Mouse (Mus musculus) neural tube, embryonic 15.5 days (tissue): Measurements from ENCODE around the gene Cbfa2t3. TPM values are rescaled to one million over a fixed set of nuclear protein-coding genes. Genes with fewer than 3 reads are reported as not detected.
A peak's percentile ranks its signal among the peaks of the same experiment; 100 is the strongest.

ENCODE experiments used
- ATAC-seq: fragments of 200-750 bp; cut with Nextera tagmentation; 2 replicates; pipeline ENCODE4 v1.8.0; 2017; ENCODE audit warnings: mild to moderate bottlenecking, moderate TSS enrichment, moderate library complexity; ENCODE audit not compliant: low FRiP score
- H3K27ac ChIP-seq: fragments of 300-500 bp; sonication (generic); replicated peaks from 2 replicates; pipeline ENCODE4 v1.5.1; 2015; ENCODE audit warnings: mild to moderate bottlenecking, inconsistent platforms
- H3K27me3 ChIP-seq: fragments of 300-500 bp; sonication (generic); replicated peaks from 2 replicates; pipeline ENCODE4 v1.6.1; 2015; ENCODE audit warnings: inconsistent platforms
- H3K36me3 ChIP-seq: fragments of 300-500 bp; sonication (generic); 2 replicates; pipeline ENCODE4 v1.6.1; 2015; ENCODE audit warnings: inconsistent platforms
- H3K4me1 ChIP-seq: fragments of 300-500 bp; sonication (generic); 2 replicates; pipeline ENCODE4 v1.6.1; 2015; ENCODE audit warnings: inconsistent platforms
- H3K4me2 ChIP-seq: fragments of 300-500 bp; sonication (generic); 2 replicates; pipeline ENCODE4 v1.6.1; 2015; ENCODE audit warnings: inconsistent platforms, mild to moderate bottlenecking, moderate library complexity
- H3K4me3 ChIP-seq: fragments of 300-500 bp; sonication (generic); replicated peaks from 2 replicates; pipeline ENCODE4 v1.5.1; 2015; ENCODE audit warnings: mild to moderate bottlenecking, inconsistent platforms
- H3K9ac ChIP-seq: fragments of 300-500 bp; sonication (generic); replicated peaks from 2 replicates; pipeline ENCODE4 v1.6.1; 2015; ENCODE audit warnings: mild to moderate bottlenecking, inconsistent platforms
- H3K9me3 ChIP-seq: fragments of 300-500 bp; sonication (generic); replicated peaks from 2 replicates; pipeline ENCODE4 v1.6.1; 2016; ENCODE audit warnings: inconsistent platforms
- WGBS: fragments of 180-500 bp; shearing (Covaris S2); methylation state at CpG from one replicate; pipeline ENCODE4 v1.1.7; 2015; ENCODE audit warnings: mixed read lengths; 5-methylcytosine and 5-hydroxymethylcytosine counted together
- polyA plus RNA-seq: library from polyadenylated mRNA; unstranded; fragments of >200 nt; fragmentation: Nextera tagmentation; extraction: Ambion mirVana; gene quantifications from 2 replicates; pipeline ENCODE4 v1.2.1, GENCODE M21; 2015

Gene Cbfa2t3
- polyA plus RNA-seq: 14.4 and 16.8 TPM in 2 replicates

GRCm38 (mm10) chr8:122699005-122699492 lies at the start of gene Cbfa2t3:
TSS of gene Cbfa2t3 (minus strand) at chr8:122699109.
- no peak within 1 kb of the TSS for H3K4me2 ChIP-seq
- no peaks in the 10 kb centered on the region for H3K36me3 ChIP-seq
- H3K27ac ChIP-seq: no peak within 1 kb of the TSS
- H3K27me3 ChIP-seq: no peaks in the 10 kb centered on the region
- no peaks in the 10 kb centered on the region for H3K9me3 ChIP-seq
- H3K9ac ChIP-seq: no peak within 1 kb of the TSS
- no peak within 1 kb of the TSS for H3K4me3 ChIP-seq
- H3K4me1 ChIP-seq: no peaks in the 10 kb centered on the region
- ATAC-seq: no peak
- WGBS: 47% methylated on average over 13 of the region's 13 CpGs

- no peaks in the 10 kb centered on the region for H3K36me3 ChIP-seq
- peaks cover 80% of the 10 kb centered on the region for H3K4me1 ChIP-seq
- H3K4me2 ChIP-seq: no peak overlapping the region
- no peak for ATAC-seq
- H3K27ac ChIP-seq: peak overlapping the region; percentile 93
- H3K9ac ChIP-seq: no peak overlapping the region
- WGBS: 89% methylated on average over 1 of the region's 1 CpGs
- H3K4me3 ChIP-seq: no peak overlapping the region
- H3K27me3 ChIP-seq: no peaks in the 10 kb centered on the region
- no peaks in the 10 kb centered on the region for H3K9me3 ChIP-seq
Measured at GRCm38 (mm10) chr8:122747825-122748224, 48.9 kb upstream of the Cbfa2t3 start.

DNA sequence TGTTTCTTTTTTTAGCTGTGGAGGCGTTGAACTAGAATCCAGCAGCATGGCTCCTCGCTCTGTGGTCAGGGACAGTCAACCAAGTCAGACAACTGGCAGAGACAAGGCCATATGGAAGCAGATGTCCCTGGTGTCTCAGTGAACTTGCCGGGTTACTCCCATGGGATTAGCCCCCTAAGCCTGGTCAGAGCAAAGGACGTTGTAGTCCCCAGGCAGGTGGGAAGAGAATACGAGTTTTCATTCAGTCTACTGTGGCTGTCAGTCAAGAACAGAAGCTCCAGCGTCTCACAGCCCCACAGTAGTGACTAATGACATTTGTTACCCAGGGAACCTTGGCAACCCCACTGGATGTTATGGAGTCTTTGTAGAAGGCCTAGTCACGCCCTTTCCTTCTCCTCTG lies 47.5 kb upstream of the Cbfa2t3 start:
- Histone ChIP-seq H3K4me3 (no peak overlapping the region), H3K9ac (0 out of 2 replicates have a peak overlapping the region, but pooled peaks have one; percentile 23), H3K27ac (peak overlapping the region; percentile 93), H3K9me3 (no peaks in the 10 kb centered on the region), H3K4me1 (peaks cover 94% of the 10 kb centered on the region), H3K27me3 (no peaks in the 10 kb centered on the region), H3K4me2 (peak overlapping the region; percentile 45), H3K36me3 (no peaks in the 10 kb centered on the region)
- no peak for ATAC-seq
- 22% methylated on average over 7 of the region's 7 CpGs for WGBS

- Histone ChIP-seq H3K27me3 (no peaks in the 10 kb centered on the region), H3K4me3 (no peak overlapping the region; the same call in 1 of the 2 replicates), H3K9me3 (no peaks in the 10 kb centered on the region), H3K27ac (peak overlapping the region; percentile 93), H3K4me1 (peaks cover 95% of the 10 kb centered on the region), H3K9ac (0 out of 2 replicates have a peak overlapping the region, but pooled peaks have one; percentile 23), H3K36me3 (no peaks in the 10 kb centered on the region), H3K4me2 (peak overlapping the region; percentile 45)
- ATAC-seq: peak; percentile 68
- WGBS: 11% methylated on average over 16 of the region's 16 CpGs
Measured at GRCm38 (mm10) chr8:122745750-122746275, 46.9 kb upstream of the Cbfa2t3 start.

DNA sequence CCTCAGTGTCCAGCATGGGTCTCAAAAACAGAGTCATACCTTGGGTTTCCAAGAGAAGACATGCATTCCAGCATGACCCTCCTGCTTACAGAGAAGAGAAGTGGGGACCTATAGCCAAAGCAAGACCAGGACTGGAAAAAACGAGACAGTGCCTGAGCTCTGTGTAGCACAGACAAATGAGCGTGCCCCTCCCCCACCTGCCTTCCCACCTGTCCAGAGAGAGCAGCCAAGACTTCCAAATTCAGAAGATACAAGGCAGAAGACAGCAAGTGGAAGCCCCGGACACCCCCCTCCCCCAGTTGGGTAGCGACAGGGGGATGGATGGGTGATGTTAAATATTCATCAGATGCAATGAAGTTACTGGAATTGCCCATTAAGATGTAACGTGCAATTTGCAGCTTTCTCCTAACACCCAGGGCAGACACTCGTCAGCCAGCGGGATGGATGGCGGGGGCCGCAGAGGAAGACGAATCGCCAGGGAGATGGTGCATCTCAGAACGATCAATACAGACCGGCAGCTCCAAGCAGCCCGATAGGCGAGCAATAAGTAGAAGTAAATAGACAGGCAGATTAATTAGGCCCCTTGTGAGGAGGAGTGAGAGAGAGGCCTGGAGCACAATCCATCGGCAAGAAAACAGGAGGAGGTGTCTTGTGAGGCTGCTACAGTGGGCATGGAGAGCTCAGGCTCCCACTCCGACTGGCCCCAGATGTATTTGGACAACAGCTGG lies 46.3 kb upstream of the Cbfa2t3 start:
- peak; percentile 35 for ATAC-seq
- no peak overlapping the region for H3K9ac ChIP-seq
- H3K4me1 ChIP-seq: peaks cover 95% of the 10 kb centered on the region
- H3K27me3 ChIP-seq: no peaks in the 10 kb centered on the region
- no peaks in the 10 kb centered on the region for H3K9me3 ChIP-seq
- WGBS: 15% methylated on average over 17 of the region's 17 CpGs
- peak overlapping the region; percentile 45 for H3K4me2 ChIP-seq
- peak overlapping the region; percentile 93 for H3K27ac ChIP-seq
- H3K4me3 ChIP-seq: no peak overlapping the region; the same call in 1 of the 2 replicates
- H3K36me3 ChIP-seq: no peaks in the 10 kb centered on the region

DNA sequence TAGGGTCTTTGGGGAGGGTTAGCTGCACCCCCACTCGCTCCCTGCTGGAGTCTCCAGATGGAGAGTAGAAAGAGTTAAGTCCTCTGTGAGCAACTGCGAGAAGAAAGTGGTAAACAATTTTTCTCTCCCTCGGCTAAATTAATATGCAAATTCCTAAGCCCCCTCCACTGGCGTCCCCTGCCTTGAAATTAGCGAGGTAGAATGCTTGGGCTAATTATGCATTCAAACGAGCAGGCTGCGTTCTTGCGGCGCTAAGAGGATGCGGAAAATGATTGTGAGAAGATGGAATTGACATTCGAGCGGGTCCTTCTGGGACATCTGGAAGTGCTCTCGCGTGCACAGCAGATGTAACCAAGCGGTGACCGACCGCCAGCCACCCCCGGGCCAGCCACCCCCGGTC lies 43.6 kb upstream of the Cbfa2t3 start:
- WGBS: 10% methylated on average over 19 of the region's 19 CpGs

GRCm38 (mm10) chr8:122739102-122739725 lies 40.3 kb upstream of the Cbfa2t3 start:
- Histone ChIP-seq H3K4me1 (peaks cover 97% of the 10 kb centered on the region), H3K27ac (peak overlapping the region; percentile 89), H3K9ac (no peak overlapping the region), H3K4me2 (no peak overlapping the region; the same call in none of the 2 replicates), H3K36me3 (no peaks in the 10 kb centered on the region), H3K27me3 (no peaks in the 10 kb centered on the region), H3K4me3 (no peak overlapping the region), H3K9me3 (no peaks in the 10 kb centered on the region)
- WGBS: 17% methylated on average over 11 of the region's 11 CpGs
- ATAC-seq: no peak

More for the DNA sequence above, 43.6 kb upstream of the Cbfa2t3 start:
- Histone ChIP-seq H3K4me3 (no peak overlapping the region), H3K4me2 (peak overlapping the region; percentile 39), H3K36me3 (no peaks in the 10 kb centered on the region), H3K27ac (peak overlapping the region; percentile 93), H3K4me1 (peaks cover 97% of the 10 kb centered on the region), H3K9me3 (no peaks in the 10 kb centered on the region), H3K27me3 (no peaks in the 10 kb centered on the region), H3K9ac (peak overlapping the region; percentile 17; the same call in 1 of the 2 replicates)
- ATAC-seq: peak; percentile 12; the same call in 1 of the 2 replicates

DNA sequence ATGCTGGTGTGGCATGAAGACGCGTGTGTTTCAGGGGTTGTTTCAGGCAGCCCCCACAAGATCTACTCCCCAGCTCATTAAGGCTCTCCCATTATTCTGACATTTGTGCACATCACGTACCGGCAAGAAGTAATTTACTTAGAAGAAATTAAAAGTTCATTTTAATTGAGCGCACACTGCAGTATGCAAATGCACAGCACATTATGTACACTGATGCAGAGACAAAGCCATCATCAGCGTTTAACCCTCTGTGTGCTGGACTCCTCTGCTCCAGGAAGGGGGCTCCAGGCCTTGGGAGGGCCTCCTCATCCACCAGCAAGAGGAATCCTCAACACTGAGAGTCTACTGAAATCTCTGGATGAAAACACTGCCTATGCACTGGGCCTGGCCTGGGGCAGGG lies 39.0 kb upstream of the Cbfa2t3 start:
- Histone ChIP-seq H3K4me1 (peaks cover 90% of the 10 kb centered on the region), H3K27ac (peak overlapping the region; percentile 89), H3K27me3 (no peaks in the 10 kb centered on the region), H3K4me3 (no peak overlapping the region), H3K9ac (no peak overlapping the region), H3K36me3 (no peaks in the 10 kb centered on the region), H3K9me3 (no peaks in the 10 kb centered on the region), H3K4me2 (no peak overlapping the region)
- peak; percentile 54 for ATAC-seq
- 41% methylated on average over 6 of the region's 6 CpGs for WGBS

GRCm38 (mm10) chr8:122737071-122737470 lies 38.2 kb upstream of the Cbfa2t3 start:
- ATAC-seq: no peak
- Histone ChIP-seq H3K9me3 (no peaks in the 10 kb centered on the region), H3K4me2 (no peak overlapping the region), H3K27me3 (no peaks in the 10 kb centered on the region), H3K36me3 (no peaks in the 10 kb centered on the region), H3K4me3 (no peak overlapping the region), H3K9ac (no peak overlapping the region), H3K27ac (peak overlapping the region; percentile 89), H3K4me1 (peaks cover 82% of the 10 kb centered on the region)
- 54% methylated on average over 4 of the region's 4 CpGs for WGBS

DNA sequence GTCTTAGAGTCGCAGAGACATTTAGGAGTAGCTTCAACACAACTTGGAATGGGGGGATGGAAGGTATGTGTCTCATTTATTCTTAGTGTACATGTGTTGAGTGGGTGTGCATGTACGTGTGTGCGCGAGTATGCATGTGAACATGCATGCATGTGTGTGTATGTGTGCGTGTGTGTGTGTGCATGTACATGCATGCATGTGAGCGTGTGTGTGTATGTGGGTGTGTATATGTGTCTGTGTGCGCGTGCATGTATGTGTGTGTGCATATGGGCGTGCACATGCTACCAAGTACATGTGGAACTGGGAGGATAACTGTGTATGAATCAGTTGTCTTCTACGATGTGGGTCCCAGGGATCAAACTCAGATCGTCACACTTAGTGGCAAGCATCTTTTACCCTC lies 37.7 kb upstream of the Cbfa2t3 start:
- H3K9ac ChIP-seq: no peak overlapping the region
- H3K4me3 ChIP-seq: no peak overlapping the region
- WGBS: 91% methylated on average over 11 of the region's 11 CpGs
- H3K9me3 ChIP-seq: no peaks in the 10 kb centered on the region
- H3K4me1 ChIP-seq: peaks cover 78% of the 10 kb centered on the region
- H3K4me2 ChIP-seq: no peak overlapping the region
- no peaks in the 10 kb centered on the region for H3K27me3 ChIP-seq
- H3K36me3 ChIP-seq: no peaks in the 10 kb centered on the region
- ATAC-seq: no peak
- H3K27ac ChIP-seq: peak overlapping the region; percentile 89

- Histone ChIP-seq H3K4me2 (no peak overlapping the region), H3K27ac (peak overlapping the region; percentile 89), H3K27me3 (no peaks in the 10 kb centered on the region), H3K9ac (no peak overlapping the region), H3K36me3 (no peaks in the 10 kb centered on the region), H3K4me1 (peaks cover 70% of the 10 kb centered on the region), H3K9me3 (no peaks in the 10 kb centered on the region), H3K4me3 (no peak overlapping the region)
- ATAC-seq: no peak
- WGBS: 46% methylated on average over 19 of the region's 19 CpGs
Measured at GRCm38 (mm10) chr8:122735542-122736473, 36.9 kb upstream of the Cbfa2t3 start.
